Mouse (Mus musculus) ovary, adult 18-20 months (tissue): ENCODE results near the gene Gm13199.

Source experiments
- DNase-seq: peaks from one replicate; pipeline ENCODE4 v3.0.0; 2022; ENCODE audit warnings: low spot score, mixed read lengths

The Gm13199 gene

DNA sequence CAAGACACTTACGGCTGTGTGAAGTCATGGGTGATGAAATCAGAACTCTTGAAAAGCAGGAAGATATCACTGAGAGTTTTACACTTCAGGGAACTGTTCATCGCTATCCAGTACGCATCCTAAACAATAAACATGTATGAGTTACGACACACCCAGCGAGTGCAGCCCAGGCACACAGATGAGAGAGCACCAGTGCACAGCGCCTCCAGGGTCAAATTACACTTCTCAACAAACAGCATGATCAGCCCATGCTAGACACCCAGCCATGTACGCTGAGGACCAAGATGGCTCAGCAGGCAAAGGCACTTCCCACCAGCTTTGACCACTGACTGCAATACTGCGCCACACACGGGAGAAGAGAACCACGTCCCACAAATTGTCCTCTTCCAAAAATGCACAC is 41.5 kb downstream of the Gm13199 start:
- no peak for DNase-seq
